Mouse (Mus musculus) hindbrain, embryonic 16.5 days (tissue): ENCODE measurements at regions not wholly inside any gene's neighbourhood (a gene's known extent, or its start where the extent isn't known, plus 50 kb on each side); places are given as distances from the start of the nearest gene placed in this dataset.

Experiments used
- ATAC-seq: fragments of 200-750 bp; cut with Nextera tagmentation; 2 replicates; pipeline ENCODE4 v1.8.0; 2017; ENCODE audit warnings: moderate TSS enrichment, moderate library complexity
- H3K27ac ChIP-seq: fragments of 300-500 bp; sonication (generic); 2 replicates; pipeline ENCODE4 v1.5.1; 2014; ENCODE audit warnings: low read depth, mild to moderate bottlenecking, control low read depth, low read length, moderate library complexity
- H3K27me3 ChIP-seq: fragments of 300-500 bp; sonication (generic); replicated peaks from 2 replicates; pipeline ENCODE4 v1.6.1; 2014; ENCODE audit warnings: low read length; ENCODE audit not compliant: control insufficient read depth, insufficient read depth
- H3K36me3 ChIP-seq: fragments of 300-500 bp; sonication (generic); 2 replicates; pipeline ENCODE4 v1.6.1; 2014; ENCODE audit warnings: mild to moderate bottlenecking, low read length, moderate library complexity, mixed read lengths; ENCODE audit not compliant: control insufficient read depth, insufficient read depth
- H3K4me1 ChIP-seq: fragments of 300-500 bp; sonication (generic); 2 replicates; pipeline ENCODE4 v1.6.1; 2014; ENCODE audit warnings: low read depth, low read length; ENCODE audit not compliant: control insufficient read depth, insufficient read depth
- H3K4me2 ChIP-seq: fragments of 300-500 bp; sonication (generic); 2 replicates; pipeline ENCODE4 v1.6.1; 2014; ENCODE audit warnings: mild to moderate bottlenecking, low read length, control low read depth, moderate library complexity
- H3K4me3 ChIP-seq: fragments of 300-500 bp; sonication (generic); 2 replicates; pipeline ENCODE4 v1.5.1; 2014; ENCODE audit warnings: mild to moderate bottlenecking, low read length, control low read depth, moderate library complexity
- H3K9ac ChIP-seq: fragments of 300-500 bp; sonication (generic); 2 replicates; pipeline ENCODE4 v1.6.1; 2014; ENCODE audit warnings: low read depth, mild to moderate bottlenecking, control low read depth, low read length, moderate library complexity
- H3K9me3 ChIP-seq: fragments of 300-500 bp; sonication (generic); 2 replicates; pipeline ENCODE4 v1.6.1; 2014; ENCODE audit warnings: mild to moderate bottlenecking, low read length, moderate library complexity; ENCODE audit not compliant: control insufficient read depth
- WGBS: fragments of 180-500 bp; shearing (Covaris S2); extraction: QIAGEN DNeasy Blood & Tissue Kit; methylation state at CpG from one replicate; pipeline ENCODE4 v1.1.7; 2014; 5-methylcytosine and 5-hydroxymethylcytosine counted together

DNA sequence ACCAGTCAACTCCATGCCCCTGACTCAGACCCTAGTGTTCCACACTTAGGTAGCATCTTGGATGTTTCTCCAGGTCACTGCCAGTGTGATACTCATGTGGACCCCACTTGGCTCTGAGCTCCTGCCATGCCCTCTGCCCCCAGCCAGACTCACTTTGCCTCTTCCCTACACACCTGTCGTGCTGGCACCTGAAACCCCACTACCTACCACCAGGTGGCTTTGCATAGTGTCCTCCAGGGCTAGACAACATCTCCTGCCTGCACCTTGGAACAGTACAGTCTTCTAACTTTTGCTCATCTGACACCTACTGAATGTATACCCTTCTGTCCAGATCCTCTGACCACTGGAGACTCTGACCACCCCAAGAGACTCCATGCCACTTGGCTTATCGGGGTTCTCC lies 80.6 kb downstream of the Fam53a start:
- WGBS: 78% methylated on average over 2 of the region's 2 CpGs

DNA sequence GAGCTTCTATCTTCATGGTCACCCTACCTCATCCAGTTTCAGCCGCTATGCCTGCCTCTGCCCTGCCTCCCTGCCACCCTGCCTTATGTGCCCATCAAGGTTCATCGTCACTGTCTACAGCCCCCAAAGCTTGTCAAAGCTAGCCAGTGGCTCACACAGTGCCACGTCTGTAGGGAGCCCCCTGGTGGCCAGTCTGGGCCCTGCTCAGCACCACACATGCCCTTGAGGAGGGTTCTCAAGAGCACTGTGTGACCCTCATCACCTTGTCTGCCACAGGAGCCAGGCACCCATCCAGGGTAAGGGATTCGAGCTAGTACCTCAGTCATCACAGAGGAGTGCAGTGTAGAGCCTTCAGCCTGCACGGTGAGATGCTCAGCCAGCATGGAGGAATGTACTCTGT lies 86.1 kb downstream of the Fam53a start:
- peaks cover 13% of the 10 kb centered on the region for H3K27me3 ChIP-seq
- H3K36me3 ChIP-seq: no peaks in the 10 kb centered on the region
- peaks cover 5% of the 10 kb centered on the region for H3K4me1 ChIP-seq
- H3K4me3 ChIP-seq: no peak overlapping the region
- H3K9me3 ChIP-seq: no peaks in the 10 kb centered on the region
- H3K27ac ChIP-seq: no peak overlapping the region
- H3K9ac ChIP-seq: no peak overlapping the region
- peak; percentile 35; the same call in 1 of the 2 replicates for ATAC-seq
- WGBS: 15% methylated on average over 5 of the region's 5 CpGs
- H3K4me2 ChIP-seq: no peak overlapping the region

More for the DNA sequence above, 80.6 kb downstream of the Fam53a start:
- Histone ChIP-seq H3K4me3 (no peak overlapping the region), H3K27me3 (peaks cover 10% of the 10 kb centered on the region), H3K27ac (no peak overlapping the region), H3K4me1 (no peaks in the 10 kb centered on the region), H3K36me3 (no peaks in the 10 kb centered on the region), H3K4me2 (no peak overlapping the region), H3K9ac (no peak overlapping the region), H3K9me3 (no peaks in the 10 kb centered on the region)
- no peak for ATAC-seq

- Histone ChIP-seq H3K4me3 (no peak overlapping the region), H3K36me3 (no peaks in the 10 kb centered on the region), H3K4me1 (peaks cover 5% of the 10 kb centered on the region), H3K4me2 (no peak overlapping the region), H3K9me3 (no peaks in the 10 kb centered on the region), H3K27me3 (peaks cover 12% of the 10 kb centered on the region), H3K27ac (no peak overlapping the region), H3K9ac (no peak overlapping the region)
- 44% methylated on average over 3 of the region's 3 CpGs for WGBS
- no peak for ATAC-seq
Measured at GRCm38 (mm10) chr5:33542643-33543042, 86.8 kb downstream of the Fam53a start.

DNA sequence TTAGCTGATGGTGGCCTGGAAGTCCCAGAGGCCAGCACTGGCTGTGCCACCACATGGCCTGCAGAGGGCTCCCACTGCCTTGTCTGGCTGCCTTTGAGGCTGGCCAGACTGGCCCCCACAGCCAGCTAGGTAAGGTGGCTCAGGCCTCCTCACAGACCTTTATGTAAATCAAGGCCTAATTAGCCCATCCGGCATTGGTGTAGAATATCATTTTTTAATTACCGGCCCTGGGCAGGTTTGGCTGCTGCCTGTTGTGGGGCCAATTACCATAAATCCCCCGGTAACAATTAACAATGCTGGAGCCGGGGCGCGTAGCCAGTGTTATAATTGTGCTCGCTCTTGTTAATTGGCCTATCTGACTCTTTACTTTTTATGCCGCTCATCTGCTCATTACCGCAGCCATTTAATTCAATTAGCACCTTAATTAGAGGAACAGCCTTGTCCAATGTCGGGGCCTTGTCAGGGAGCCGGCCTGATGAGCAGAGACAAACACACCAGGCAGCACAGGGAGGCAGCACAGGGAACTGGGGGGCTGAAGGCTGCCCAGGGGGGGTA lies 87.4 kb downstream of the Fam53a start:
- peak; percentile 58 for ATAC-seq
- WGBS: 21% methylated on average over 11 of the region's 11 CpGs
- peaks cover 5% of the 10 kb centered on the region for H3K4me1 ChIP-seq
- peaks cover 13% of the 10 kb centered on the region for H3K27me3 ChIP-seq
- no peaks in the 10 kb centered on the region for H3K36me3 ChIP-seq
- H3K9me3 ChIP-seq: no peaks in the 10 kb centered on the region
- H3K9ac ChIP-seq: no peak overlapping the region
- H3K4me3 ChIP-seq: no peak overlapping the region
- H3K27ac ChIP-seq: no peak overlapping the region
- H3K4me2 ChIP-seq: no peak overlapping the region

- Histone ChIP-seq H3K27ac (no peak overlapping the region), H3K4me3 (peak overlapping the region; percentile 2; the same call in 1 of the 2 replicates), H3K36me3 (no peaks in the 10 kb centered on the region), H3K9ac (peak overlapping the region; percentile 39; the same call in 1 of the 2 replicates), H3K27me3 (peaks cover 29% of the 10 kb centered on the region), H3K4me1 (peaks cover 6% of the 10 kb centered on the region), H3K4me2 (peak overlapping the region; percentile 47), H3K9me3 (no peaks in the 10 kb centered on the region)
- ATAC-seq: peak; percentile 24; the same call in 1 of the 2 replicates
- WGBS: 33% methylated on average over 23 of the region's 23 CpGs
Measured at GRCm38 (mm10) chr5:33540259-33540658, 89.2 kb downstream of the Fam53a start.

DNA sequence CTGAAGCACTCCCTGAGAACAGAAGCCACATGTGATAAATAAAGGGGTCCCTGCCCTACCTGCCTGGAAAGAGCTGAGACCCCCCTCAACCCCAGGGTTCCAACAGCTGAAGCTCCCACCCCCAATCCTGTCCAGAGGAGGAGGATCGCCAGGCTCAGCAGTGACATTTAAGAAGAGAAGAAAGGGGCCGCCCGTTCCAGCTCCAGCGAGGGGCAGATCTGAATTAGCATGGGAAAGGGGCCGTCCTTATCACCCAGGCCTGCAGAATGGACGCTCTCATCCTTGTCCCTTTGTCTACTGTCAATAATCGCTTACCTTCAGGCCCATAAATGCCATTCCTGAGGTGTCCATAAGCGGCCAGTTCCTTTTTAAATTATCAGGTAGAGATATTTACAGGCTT lies 92.0 kb downstream of the Fam53a start:
- 22% methylated on average over 8 of the region's 8 CpGs for WGBS
- H3K4me3 ChIP-seq: no peak overlapping the region

DNA sequence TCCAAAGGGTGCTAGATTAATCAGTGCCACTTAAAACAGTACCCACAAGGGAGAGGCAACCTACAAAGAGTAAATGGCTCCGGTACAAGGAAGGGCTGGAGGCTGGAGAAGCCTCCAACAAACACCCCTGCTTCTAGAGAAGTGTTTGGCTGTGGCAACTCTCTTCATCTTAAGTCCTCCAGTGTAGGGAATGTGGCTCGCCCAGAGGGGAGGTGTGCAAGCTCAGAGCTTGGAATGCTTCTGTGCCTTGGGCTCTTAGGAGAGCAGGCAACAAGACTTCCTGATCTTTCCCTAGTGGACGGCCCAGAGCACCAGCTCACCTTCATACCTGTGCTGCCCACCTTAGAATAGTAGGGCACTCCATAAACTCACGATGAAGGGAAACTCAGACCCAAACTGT lies 92.4 kb downstream of the Fam53a start:
- no peaks in the 10 kb centered on the region for H3K9me3 ChIP-seq
- H3K4me3 ChIP-seq: no peak overlapping the region
- H3K27me3 ChIP-seq: peaks cover 27% of the 10 kb centered on the region
- WGBS: 65% methylated on average over 4 of the region's 4 CpGs
- H3K9ac ChIP-seq: no peak overlapping the region
- H3K27ac ChIP-seq: no peak overlapping the region
- peaks cover 19% of the 10 kb centered on the region for H3K4me1 ChIP-seq
- H3K36me3 ChIP-seq: no peaks in the 10 kb centered on the region
- ATAC-seq: no peak
- no peak overlapping the region for H3K4me2 ChIP-seq

More for the DNA sequence above, 92.0 kb downstream of the Fam53a start:
- no peaks in the 10 kb centered on the region for H3K9me3 ChIP-seq
- ATAC-seq: no peak
- peaks cover 27% of the 10 kb centered on the region for H3K27me3 ChIP-seq
- no peak overlapping the region for H3K4me2 ChIP-seq
- no peak overlapping the region for H3K27ac ChIP-seq
- H3K4me1 ChIP-seq: peaks cover 19% of the 10 kb centered on the region
- no peak overlapping the region for H3K9ac ChIP-seq
- no peaks in the 10 kb centered on the region for H3K36me3 ChIP-seq

- Histone ChIP-seq H3K27ac (no peak overlapping the region), H3K4me1 (peaks cover 19% of the 10 kb centered on the region), H3K4me3 (no peak overlapping the region), H3K9me3 (no peaks in the 10 kb centered on the region), H3K9ac (no peak overlapping the region), H3K4me2 (no peak overlapping the region), H3K27me3 (peaks cover 31% of the 10 kb centered on the region), H3K36me3 (no peaks in the 10 kb centered on the region)
- no peak for ATAC-seq
- WGBS: 70% methylated on average over 4 of the region's 4 CpGs
Measured at GRCm38 (mm10) chr5:33536261-33536660, 93.2 kb downstream of the Fam53a start.

DNA sequence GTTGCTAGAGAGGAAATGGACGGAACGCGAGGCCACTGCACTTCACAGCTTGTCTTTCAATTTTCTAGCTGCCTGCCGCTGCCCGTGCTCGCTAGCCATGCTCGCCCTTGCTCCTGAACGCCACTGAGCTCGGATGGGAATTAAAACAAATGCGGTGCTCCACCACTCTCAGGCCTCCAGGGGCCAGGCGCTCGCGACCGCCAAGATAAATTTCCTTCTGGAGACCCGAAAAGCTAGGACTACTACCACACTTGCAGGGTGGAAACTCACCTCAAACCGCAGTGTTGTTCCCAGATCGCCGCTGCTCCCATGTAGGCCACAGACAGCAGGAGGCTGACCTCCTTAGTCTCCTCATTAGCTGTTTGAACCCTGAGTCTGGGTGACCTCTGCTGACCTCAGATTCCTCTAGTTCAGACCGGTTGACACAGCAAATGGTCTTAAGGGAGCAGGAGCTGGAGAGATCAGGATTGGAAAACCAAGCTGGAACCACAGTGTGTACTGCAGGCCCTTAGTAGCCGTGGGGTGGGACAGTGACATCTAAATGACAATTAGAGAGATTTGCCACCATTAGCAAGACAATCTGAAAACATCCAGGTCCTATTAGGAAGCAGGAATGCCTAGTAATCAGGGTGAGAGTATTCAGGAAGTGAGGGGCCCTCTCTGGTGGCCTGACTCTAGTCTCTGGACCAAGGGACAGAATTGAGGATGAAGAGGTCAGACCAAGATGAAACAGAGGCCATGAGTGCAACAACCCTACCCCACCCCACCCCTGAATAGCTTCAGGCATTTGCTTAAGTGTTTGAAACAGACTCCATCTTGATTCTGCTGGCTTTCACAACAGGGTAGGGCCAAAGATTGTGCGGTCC lies 94.1 kb downstream of the Fam53a start:
- peaks cover 31% of the 10 kb centered on the region for H3K27me3 ChIP-seq
- H3K4me1 ChIP-seq: peaks cover 19% of the 10 kb centered on the region
- H3K36me3 ChIP-seq: no peaks in the 10 kb centered on the region
- H3K9me3 ChIP-seq: no peaks in the 10 kb centered on the region
- H3K4me2 ChIP-seq: peak overlapping the region; percentile 46
- H3K4me3 ChIP-seq: no peak overlapping the region
- 10% methylated on average over 21 of the region's 21 CpGs for WGBS
- no peak overlapping the region for H3K27ac ChIP-seq
- H3K9ac ChIP-seq: peak overlapping the region; percentile 7; the same call in 1 of the 2 replicates
- no peak for ATAC-seq
